Mouse (Mus musculus): Measurements from ENCODE around the gene Tmem88b. TPM values are rescaled to one million over a fixed set of nuclear protein-coding genes. Genes with fewer than 3 reads are reported as not detected.

Gene Tmem88b
- 0.79 and 0.82 TPM in 2 replicates for total RNA-seq (2021)
- long read RNA-seq, experiment 1 = 0 reads
- long read RNA-seq, experiment 2, partial matches to known transcripts = 0 of 1 reads
- long read RNA-seq, experiment 2, other reads (novel, unspliced or antisense) = 1 of 1 reads

- DNase-seq = no peak
Observed at GRCm38 (mm10) chr4:155785819-155786218, at the start of gene Tmem88b. Tmem88b (minus strand) TSS chr4:155785874.

DNA sequence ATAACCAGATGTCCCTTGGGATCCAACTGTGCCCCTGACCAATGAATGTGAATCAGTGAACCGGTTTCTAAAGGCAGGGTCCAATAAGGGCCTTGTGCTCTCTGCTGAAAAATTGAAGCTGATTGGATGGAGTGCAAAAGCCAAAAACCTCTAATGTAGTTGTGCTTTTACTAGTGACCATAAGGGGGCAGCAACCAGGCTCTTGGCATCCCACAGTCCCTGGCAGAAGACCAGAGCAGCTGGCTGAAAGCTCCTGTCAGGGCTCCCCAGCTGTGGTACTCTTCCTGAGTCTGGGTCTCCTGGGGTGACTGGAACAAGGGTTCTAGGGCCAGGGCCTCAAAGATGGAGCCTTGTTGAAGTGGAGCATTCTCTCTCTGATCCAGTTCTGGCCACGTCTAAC, 48.2 kb upstream of the Tmem88b start:
- DNase-seq = peak; percentile 91

- no peak for DNase-seq
Observed at GRCm38 (mm10) chr4:155833234-155833633, 47.6 kb upstream of the Tmem88b start.

DNA sequence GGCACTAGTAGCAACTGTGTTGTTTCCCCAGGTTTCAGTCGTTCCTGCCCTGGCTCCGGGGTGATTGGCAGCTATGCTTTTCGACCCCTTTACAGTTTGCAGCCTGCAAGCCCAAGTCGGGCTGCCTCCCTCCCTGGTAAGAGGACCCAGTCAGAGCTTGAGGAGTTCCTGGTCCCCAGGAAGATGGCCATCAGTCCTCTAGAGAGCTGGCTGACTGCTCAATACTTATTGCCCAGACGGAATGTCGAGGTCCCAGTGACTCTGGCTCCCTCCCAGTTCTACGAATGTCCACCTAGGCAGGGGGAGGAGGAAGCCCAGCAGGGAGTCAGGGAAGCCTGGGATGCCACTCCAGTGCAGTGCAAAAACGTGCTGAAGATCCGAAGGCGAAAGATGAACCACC, 46.6 kb upstream of the Tmem88b start:
- peak; percentile 25 for DNase-seq

- DNase-seq = no peak
Observed at GRCm38 (mm10) chr4:155831831-155832230, 46.2 kb upstream of the Tmem88b start.

DNA sequence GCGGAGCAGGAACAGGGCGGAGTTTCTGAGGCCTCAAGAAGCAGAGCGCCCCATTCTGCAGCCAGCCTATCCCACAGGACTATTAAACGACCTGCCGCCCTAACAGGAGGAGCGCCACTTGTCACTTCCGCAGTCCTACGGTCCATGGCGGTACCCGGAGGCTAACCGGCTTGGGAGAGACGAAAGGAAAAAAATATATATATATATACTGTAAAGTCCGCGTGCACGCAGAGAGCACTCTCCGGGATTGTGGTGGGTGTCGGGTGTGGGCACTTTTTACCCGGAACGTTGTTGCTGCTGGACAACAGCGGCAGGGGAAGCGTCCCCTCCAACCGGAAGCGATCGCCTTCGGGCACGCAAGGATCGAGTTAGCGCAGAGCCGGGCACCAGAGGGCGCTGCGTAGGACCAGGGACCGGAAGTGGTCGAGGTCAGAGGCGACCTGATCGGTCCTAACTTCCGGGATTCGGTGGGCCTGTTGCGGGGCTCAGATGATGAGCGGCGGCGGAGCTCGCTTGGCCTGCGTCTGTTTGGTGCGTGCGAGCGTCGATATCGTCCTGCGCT, 45.6 kb upstream of the Tmem88b start, which contains the start of gene Aurkaip1:
Gene Aurkaip1, plus strand, starts transcription at position 68 of the 562 bp plus-strand sequence.
- peak; percentile 97 for DNase-seq

GRCm38 (mm10) chr4:155830596-155830995, 44.9 kb upstream of the Tmem88b start:
- no peak for DNase-seq

- DNase-seq = no peak
Observed at GRCm38 (mm10) chr4:155829866-155830265, 44.2 kb upstream of the Tmem88b start.

DNA sequence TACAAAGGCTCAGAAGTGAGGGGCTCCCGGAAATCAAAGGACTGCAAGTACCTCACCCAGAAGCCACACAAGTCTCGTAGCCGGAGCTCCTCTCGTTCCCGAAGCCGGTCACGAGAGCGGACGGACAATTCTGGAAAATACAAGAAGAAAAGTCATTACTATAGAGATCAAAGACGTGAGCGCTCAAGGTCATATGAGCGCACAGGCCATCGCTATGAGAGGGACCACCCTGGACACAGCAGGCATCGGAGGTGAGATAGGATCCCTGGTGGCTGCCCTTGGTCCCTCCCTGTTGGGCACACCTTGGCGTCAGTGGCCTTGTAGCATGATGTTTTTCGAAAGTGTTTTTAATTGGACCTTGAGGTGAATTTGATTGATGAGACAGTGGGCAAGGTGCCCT, 37.8 kb upstream of the Tmem88b start:
- DNase-seq = peak; percentile 47

- peak; percentile 59 for DNase-seq
Observed at GRCm38 (mm10) chr4:155821025-155821424, 35.4 kb upstream of the Tmem88b start.

- no peak for DNase-seq
Observed at GRCm38 (mm10) chr4:155817533-155817932, 31.9 kb upstream of the Tmem88b start.

DNA sequence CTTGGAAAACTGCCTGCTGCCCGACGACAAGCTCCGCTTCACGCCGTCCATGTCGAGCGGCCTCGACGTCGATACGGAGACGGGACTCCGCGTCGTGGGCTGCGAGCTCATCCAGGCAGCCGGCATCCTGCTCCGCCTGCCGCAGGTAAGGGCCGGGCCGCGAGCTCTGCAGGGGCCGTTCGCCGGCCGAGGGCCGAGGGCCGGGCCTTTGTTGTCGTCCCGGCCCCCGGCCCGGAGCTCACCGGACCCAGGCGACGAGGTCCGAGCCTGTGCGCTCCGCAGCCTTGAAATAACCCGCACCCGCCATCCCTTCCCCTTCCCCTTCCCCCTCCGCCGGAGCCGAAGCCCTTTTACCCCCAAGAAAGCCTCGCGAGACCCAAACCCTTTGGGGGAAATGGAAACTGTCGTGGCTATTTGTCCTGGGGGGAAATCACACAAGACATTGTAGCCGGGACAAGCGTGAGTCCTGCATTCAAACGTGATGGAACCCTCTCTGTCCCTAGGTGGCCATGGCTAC, 27.0 kb upstream of the Tmem88b start:
- peak; percentile 82 for DNase-seq

GRCm38 (mm10) chr4:155811929-155812664, 26.4 kb upstream of the Tmem88b start, which contains the start of gene Ccnl2:
Ccnl2 (plus strand) TSS chr4:155812489.
- DNase-seq = peak; percentile 97

DNA sequence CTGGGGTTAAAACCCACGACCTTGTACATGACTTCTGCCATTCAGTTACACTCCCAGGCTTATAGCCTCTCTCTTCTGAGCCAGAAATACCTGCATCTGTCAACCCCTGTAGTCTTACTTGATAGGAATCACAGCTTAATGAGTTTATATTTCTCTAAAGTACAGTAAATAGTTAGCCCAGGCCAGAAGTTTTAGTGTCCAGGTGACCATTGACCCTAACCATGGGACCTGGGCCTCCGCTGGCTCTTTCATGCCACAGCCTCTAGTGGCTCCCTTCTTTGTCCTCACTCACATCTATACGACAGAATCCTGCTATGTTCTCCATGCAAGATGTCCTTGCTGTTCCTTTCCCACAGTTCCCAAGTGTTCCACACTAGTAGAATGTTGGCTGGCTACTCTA, 22.2 kb upstream of the Tmem88b start:
- no peak for DNase-seq

DNA sequence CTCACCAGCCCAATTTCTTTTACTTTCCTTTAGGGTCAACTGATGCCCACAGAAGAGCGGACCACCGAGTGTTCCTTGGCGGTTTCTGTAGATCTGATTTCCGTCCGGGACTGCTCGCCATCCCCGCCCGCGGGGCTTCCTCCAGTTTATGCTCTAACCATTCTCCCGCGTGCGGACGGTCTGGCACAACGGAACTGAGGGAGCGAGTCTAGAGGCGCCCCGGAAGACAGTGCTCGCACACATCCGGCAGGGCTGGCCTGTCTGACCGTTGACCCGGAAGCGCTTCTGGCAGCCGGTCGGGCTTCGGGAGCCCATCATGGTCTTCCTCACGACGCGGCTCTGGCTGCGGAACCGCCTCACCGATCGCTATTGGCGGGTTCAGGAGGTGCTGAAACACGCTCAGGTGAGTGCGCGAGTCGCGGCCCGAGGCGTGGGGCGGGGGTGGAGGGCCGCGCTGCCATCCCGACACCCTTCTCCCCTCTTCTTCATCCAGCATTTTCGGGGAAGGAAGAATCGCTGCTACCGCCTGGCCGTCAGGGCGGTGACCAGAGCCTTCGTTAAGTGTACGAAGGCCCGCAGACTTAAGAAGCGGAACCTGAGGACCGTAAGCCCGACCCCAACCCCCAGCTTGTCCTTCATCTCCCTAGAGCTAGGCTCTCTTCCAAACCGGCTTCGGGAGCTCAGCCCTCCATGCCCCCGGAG, 17.8 kb upstream of the Tmem88b start:
- DNase-seq = peak; percentile 98

- DNase-seq = peak; percentile 22
Observed at GRCm38 (mm10) chr4:155802741-155803339, 17.2 kb upstream of the Tmem88b start, which contains the start of gene Mrpl20. Mrpl20 (plus strand) TSS chr4:155802878.

DNA sequence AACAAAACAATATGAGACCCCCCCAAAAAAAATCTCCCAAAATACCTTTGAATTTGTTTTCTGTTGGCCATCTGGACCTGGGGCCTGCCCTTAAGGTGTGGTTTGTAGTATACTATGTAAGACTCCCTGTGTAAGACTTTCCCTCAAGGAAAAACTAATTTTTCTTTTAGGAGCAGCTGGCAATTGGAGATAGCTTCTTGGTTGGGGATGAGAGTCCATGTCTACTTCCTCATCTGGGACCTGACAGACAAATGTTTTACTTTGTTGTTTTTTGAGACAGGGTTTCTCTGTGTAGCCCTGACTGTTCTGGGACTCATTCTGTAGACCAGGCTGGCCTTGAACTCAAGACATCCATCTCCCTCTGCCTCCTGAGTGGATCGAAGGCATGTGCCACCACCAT, 16.4 kb upstream of the Tmem88b start:
- no peak for DNase-seq

DNA sequence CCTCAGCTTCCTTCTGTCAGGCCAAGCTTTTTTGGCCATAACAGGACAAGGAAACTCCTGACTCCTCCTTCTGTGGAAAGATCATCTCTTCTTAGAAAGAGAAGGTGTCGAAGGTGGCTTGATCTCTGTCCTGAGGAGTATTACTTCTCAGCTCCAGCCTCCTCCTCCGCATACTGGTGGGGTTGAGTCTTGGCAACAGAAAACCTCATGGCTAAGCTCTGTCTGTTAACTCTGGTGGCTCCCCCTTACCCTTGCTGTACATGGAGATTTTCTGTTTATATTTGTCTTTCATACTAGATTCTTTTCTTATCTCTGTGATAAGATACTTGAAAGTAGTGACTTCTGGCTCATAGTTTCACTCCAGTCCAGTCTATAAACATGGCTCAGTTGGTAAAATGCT, 8.1 kb upstream of the Tmem88b start:
- DNase-seq = no peak

GRCm38 (mm10) chr4:155791240-155791933, 5.7 kb upstream of the Tmem88b start:
- no peak for DNase-seq

- DNase-seq = no peak
Observed at GRCm38 (mm10) chr4:155790650-155791161, 5.0 kb upstream of the Tmem88b start.

DNA sequence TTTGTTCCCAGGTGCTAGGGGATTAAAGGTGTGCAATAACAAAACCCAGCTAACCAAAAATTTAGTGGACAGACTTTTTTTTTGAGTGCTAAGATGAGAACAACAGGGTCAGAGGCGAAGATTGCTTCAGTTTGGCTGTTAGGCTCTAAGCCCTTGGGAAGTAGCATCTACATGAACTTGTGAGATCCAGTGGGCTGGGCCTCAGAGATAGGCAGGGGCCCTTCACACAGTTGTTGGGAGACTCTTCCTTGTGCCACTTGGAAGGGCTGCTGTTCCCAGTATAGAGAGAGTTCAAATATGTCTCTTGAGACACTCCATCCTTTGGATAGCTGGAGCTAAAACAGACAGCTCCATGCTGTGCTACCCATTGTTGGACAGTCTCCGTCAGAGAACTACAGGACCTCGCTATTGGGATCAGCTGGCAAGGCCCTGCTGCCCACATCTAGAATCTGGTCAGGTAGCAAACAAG, 4.4 kb upstream of the Tmem88b start, which contains the start of gene Ankrd65:
Gene Ankrd65, plus strand, starts transcription at position 419 of the 469 bp plus-strand sequence.
- DNase-seq = no peak

Data from adrenal gland, postnatal 14 days (tissue).